Mouse (Mus musculus): ENCODE data around the gene Tbk1.

DNA sequence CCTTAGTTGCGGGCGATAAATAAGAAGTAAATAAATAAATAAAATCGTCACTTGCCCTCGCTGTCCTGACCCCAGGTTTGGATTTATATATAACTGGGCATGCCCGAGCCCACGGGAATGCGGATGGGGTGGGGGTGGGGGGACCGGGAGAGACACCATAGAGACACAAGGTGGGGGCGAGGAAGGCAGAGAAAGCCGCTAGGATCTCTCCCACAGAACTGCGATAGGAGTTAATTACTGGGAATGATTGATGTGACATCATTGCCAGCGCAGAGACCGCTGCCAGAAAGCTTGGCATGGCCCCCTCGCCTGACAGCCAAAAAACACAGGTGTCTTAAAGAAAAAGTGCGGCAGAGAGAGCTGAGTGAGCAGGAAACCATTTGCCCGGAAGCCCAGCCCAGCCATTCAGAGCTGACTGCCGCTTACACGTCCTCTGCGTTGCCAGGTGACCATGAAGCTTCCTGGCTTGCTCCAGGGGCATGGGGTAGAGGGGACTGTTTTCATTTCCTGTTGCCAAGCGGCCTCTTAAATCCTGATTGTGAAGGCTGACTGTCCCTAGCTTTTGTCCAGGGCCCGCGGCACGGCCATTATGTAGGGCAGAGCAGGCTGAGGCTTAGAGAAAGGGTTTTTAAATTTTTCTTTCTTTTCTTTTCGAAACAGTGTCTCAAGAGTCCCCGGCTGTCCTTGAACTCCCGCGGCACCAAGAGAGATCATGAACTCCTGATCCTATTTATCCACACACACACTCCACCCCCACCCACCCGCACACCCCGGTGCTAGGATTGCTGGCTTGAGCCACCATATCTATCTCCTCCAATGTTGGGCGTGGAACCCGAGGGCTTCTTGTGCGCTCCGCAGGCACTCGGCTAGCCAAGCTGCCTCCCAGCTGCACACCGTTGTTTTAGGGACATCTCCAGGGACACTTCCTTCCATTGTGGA, 81.3 kb downstream of the Tbk1 start:
- TF ChIP-seq POLR2A (IDR thresholded peaks at IDR 0.05; ENCODE audit: insufficient read depth, low read depth, low read length) (no peak), CTCF (IDR thresholded peaks at IDR 0.05; ENCODE audit: insufficient read depth, low read depth, low read length) (no peak)
